Mouse (Mus musculus) CH12.LX (cell line): ENCODE measurements around the gene Cacng7.

Experiments
- ETS1 ChIP-seq: conservative IDR thresholded peaks from 2 replicates; pipeline ENCODE4 v1.6.1; 2012; ENCODE audit warnings: low read depth, mild to moderate bottlenecking, inconsistent platforms, low read length, improper control_type of control experiment, moderate library complexity
- MAX ChIP-seq: IDR thresholded peaks from 2 replicates; pipeline ENCODE4 v1.6.1; 2011; ENCODE audit warnings: low read length, improper control_type of control experiment
- RAD21 ChIP-seq: IDR thresholded peaks from 2 replicates; pipeline ENCODE4 v1.6.1; 2011; ENCODE audit warnings: low read depth, mild to moderate bottlenecking, low read length, improper control_type of control experiment, moderate library complexity
- ZC3H11A ChIP-seq: IDR thresholded peaks from 2 replicates; pipeline ENCODE4 v1.6.1; 2012; ENCODE audit warnings: low read depth, mild to moderate bottlenecking, inconsistent platforms, low read length, improper control_type of control experiment

- TF ChIP-seq MAX: no peak
- no peak for TF ChIP-seq ETS1
- peak; percentile 40 for TF ChIP-seq ZC3H11A
- peak; percentile 85 for TF ChIP-seq RAD21
These were observed 2.8 kb upstream of the Cacng7 start for GRCm38 (mm10) chr7:3329776-3330546.
